Mouse (Mus musculus) liver, adult (tissue): ENCODE results near the gene Dspp.

Source experiments
- GATA4 ChIP-seq: IDR thresholded peaks from 2 replicates; pipeline ENCODE4 v1.6.1; 2014; ENCODE audit warnings: mild to moderate bottlenecking, low read length; ENCODE audit not compliant: insufficient replicate concordance

The Dspp gene

DNA sequence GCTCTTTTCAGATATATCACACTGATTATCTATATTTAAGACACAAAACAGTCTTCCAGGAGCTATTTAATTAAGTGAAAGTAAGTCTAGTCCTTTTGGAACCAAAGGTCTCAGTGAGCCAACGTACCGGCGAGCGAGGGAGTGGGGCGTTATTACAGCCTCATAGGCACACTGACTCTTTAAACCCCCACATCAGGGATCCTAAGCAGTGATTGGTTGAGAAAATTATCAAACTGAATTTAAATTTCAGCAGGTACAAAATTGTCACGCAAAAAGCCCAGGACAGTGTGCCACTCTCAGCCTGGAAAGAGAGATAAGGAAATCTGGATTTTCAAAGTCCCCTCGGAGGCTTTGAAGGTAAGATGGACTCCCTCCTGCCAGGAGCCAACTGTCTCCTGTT lies at the start of gene Dspp:
Dspp (plus strand) TSS at position 301 of the 400 bp plus-strand sequence.
- no peak for TF ChIP-seq GATA4

DNA sequence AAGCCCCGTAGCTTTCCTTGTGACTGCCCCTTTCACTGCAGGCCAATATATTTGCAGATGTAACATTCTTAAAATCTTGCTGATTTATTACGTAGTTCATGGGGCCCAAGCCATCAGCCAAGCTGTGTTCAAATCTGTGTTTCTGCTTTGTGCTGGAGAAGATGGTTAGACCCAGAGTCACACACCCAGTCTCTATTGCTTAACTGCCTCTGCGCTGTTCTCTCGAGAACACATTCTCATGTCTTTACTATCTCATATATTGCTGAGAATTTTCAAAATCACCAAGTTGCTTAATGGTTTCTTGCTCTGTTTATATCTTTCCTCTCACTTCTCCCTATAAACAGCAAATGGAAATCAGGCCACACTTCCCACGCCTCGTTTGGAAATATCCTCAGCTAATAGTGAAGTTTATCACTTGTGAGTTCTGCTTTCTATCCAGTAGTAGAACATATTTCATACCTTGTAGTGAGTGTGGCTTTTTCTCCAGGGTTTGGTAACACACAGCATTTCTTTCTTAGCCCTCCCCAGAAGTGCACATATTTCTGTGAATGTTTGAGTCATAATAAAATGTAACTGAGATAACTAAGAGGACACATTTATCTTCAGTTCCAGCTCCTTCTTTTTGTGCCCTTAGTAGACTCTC lies 46.4 kb upstream of the Dspp start:
- TF ChIP-seq GATA4: no peak

DNA sequence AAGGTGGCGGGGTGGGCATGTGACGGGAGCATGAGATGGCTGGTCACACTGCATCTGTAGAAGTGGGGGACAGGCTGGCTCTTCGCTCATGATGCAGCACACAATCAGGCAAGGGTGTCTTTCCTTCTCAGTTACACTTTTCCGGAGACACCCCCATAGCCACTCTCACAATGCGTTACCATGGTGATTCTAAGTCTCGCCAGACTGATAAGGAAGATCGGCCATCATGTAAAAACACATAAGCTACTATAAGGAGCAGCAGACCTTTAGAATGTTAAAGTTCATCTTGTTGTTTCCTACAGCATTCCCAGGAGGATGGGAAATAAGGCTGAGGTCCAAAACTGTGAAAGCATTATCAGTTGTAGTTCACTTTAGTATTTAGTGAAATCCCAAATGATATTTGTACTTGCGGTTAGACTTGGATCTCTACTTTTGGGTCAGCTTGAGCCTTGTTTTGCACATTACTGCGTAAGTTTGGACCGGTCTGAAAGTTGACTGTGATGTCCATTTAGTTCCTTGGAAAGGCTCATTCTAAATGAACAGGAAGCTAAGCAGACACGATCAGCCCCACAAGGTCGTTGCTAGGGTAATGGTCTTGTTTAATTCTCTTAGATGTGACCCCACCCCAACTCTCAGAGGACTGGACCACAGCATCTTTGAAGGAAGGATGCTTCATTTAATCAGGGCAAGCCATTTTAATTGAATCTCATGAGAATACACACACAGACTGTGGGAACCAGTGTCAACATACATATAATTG lies 43.8 kb upstream of the Dspp start:
- TF ChIP-seq GATA4: no peak

DNA sequence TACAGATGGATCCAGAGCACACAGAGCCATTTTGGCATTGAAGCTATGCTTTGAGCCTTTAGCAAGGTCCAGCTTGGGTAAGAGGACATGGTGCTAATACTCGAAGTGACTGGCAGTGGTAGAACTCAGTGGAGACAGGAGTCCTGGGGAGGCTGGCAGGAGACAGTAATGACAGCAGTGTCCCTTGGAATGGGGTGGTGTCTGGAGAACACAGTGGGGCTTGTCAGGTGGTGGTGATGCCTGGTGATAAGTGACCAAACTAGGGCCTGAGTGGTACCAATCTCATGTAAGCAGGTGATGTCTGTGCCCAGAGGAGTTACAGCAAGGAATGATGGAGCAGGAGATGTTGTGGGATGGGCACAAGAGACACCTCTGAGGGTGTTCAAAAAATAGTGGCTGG lies 43.2 kb upstream of the Dspp start:
- TF ChIP-seq GATA4: no peak

DNA sequence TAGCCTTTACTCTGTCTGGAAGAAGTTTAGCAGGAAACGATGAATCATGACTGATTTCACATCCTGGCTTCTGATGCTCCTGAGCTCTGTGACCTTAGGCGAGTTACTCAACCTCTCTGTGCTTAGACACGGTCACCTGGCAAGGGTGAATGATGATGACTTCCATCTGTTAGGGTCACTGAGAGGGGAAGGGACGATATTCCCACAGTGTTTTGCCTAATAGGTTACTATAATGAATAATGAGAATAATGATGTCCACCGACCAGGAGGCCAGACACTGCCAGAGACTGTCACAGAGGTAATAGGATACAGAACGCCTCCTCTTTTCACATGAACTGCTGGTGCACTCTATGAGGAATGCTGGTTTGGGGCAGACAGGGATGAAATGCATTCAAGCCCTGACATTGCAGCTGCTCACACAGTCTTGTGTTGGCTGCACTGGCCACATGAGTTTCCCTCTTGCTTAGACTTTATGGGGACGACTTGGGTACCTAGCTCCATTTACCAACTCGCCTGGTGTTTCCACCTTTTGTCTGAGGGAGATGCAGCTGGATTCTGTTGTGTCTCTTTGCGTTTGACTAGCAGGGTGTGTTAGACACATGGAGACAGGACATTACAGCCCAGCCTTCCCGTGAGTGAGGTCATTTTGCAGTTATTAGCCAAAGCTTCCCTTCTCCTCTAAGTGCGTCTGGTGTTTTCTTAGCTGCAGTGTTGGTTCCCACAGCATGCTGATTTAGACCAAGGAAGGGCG lies 42.1 kb upstream of the Dspp start:
- TF ChIP-seq GATA4: no peak

DNA sequence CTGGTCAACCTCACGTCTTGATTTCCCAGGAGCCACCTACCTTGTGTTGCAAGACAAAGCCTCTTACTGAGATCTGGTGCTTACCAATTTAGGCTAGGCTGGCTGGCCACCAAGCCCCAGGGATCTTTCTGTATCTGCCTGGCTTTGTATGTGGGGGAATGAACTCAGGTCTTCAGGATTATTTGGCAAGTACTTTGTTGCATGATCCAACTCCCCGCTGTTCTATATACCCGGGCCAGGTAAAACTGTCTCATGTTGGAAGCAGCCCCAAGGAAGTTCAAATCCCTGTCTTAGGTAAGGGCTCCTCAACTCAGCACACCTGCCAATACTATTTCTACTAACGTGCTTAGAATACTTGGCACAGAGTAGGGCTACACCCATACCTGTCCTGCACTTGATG lies 39.6 kb upstream of the Dspp start:
- TF ChIP-seq GATA4: no peak

DNA sequence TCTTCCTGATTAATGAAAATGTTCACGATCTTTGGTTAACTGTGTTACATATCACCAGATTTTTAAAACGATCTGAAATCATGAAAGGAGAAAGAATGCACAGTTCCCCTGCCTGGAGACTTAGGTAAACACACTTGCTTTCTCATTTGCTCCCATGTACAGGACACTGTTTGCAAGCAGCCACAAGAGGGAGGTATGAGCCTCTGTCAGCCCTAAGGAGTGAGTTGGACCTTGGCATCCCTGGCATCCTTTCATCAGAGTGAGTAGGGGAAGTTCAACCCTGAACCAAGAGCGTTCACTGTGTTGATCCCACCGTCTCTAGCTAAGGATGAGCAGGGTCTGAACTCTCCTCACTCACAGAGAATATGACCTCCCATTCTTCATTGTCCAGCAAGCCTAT lies 39.0 kb upstream of the Dspp start:
- no peak for TF ChIP-seq GATA4

DNA sequence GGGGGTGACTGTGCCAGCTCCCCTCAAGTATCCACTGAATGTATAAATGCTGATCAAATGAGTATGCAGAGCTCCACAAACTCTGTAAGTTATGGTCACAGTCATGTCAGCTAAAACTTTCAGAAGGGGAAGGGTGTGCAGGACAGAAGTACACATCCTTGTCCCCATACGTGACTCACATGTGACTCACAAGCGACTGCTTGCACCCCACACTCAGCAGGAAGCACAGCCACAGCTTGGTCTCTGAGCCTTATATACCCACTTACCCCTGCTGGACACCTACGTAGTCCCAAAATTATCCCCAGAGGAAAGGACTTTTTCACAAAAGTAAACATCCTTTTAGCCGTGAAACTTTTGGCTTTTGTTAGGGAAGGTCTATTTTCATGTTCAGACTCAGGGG lies 36.8 kb upstream of the Dspp start:
- no peak for TF ChIP-seq GATA4

DNA sequence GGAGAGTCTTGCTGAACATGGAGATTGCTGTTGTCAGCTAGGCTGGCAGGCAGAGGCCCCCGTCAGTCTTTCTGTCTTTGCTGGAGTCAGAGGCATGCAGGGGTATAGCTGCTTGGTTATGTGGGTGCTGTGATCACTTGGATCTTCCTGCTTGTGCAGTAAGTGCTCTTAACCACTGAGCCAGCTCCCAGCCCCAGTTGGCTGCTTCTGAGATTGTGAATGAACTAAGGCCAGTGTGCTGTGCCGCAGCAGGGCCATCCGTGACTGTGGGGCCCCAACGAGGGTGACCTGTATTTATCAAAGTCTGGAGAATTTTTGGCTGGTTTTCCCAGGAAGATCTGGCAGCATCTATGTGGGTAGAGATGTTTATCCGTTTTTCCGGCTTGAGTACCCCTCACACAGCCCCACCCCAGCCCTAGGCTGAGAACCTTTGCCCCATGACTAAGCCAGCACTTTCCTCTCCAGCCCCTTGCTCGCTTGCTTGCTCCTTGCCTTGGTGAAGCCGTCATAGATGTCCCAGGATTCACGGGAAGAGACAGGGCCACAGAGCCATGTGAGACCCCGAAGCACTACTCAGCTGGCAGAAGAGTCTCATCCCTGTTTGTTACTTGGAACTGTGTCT lies 32.5 kb upstream of the Dspp start:
- TF ChIP-seq GATA4: no peak

DNA sequence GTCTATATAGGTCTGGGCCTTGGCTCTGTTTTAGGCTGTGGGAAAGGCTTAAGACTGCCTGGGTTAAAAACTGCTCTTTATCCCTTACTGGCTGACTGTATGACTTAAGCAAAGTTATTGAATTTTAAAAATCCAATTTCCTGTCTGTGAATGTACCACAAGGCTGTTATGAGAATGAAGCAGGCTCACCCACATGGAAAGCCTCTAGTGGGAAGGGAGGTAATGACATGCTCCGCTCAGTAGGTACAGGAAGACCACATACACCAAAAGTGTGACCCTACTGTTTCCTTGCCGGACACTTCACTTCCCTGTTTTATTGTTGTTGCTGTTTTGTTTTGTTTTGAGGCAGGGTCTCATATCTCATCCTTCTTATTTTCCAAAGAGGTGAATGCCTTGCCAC lies 29.4 kb upstream of the Dspp start:
- no peak for TF ChIP-seq GATA4

DNA sequence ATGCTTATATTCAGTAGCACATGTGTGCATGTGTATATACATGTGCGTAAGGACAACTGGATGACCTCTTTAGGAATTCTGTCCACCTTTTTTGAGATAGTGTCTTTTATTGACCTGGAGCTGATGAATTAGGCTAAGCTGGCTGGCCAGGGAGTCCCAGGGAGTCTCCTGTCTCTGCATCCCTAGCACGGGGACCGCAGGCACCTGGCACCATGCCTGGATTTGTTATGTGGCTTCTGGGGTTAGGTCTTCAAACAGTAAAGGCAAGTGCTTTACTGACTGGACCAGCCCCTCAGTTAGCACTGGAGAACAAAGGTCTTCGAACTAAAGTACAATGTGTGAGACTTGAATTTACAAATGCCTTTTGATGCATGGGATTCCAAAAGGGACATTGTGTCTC lies 26.5 kb upstream of the Dspp start:
- no peak for TF ChIP-seq GATA4

DNA sequence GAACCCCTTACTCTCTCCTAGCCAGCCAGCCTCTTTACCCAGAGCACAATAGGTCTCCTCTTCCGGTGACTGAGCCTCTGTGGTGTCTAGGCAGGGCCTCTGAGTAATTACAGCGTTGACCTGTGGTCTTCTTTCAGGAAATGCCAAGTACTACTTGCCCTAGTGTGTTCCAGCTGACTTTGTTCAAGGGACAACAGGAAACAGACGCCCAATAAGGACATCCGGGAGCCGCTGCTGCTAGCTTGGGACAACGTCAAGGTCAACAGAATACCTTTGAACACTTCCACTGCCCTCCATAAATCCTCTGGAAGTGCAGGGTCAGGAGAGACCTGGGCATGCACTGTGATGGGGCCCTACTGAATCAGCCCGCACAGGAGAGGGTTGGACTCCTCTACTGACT lies 21.2 kb upstream of the Dspp start:
- TF ChIP-seq GATA4: no peak

DNA sequence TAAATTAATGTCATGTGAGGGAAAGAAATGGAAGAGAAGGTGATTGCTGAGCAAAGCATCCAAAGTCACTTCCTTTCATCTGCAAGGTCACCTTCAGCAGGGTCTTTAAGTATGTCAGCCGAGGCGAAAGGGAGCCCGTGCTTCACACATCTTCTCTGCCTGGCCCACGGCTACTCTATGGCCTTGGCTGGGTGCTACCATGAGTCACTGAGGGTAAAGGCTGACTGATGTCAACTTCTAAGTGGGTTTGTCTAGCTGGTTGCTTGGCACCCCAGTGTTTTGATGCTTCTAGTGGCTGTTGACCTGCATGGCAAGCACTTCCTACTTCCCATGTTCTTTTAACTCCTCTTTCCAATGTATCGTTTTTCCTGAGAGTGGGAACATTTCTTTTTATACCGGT lies 20.3 kb upstream of the Dspp start:
- TF ChIP-seq GATA4: no peak

DNA sequence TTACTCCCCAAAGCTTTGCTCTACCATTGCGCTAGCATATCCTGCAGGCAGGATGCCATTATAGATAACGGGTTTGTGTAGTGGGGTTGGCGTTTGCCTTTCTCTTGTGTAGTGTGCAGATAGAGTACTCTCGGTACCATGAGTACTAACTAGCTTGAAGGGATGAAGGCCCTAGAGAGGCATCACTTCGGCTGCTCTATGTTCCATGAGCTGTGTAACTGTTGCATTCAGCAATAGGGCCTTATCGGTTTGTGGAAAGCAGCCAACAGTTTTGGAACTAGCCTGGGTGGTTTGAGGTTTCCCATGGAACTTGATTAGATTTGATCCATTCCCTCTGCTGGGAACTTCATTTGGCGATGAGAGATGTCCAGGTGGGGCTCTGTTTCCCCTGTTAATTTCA lies 12.8 kb upstream of the Dspp start:
- no peak for TF ChIP-seq GATA4

DNA sequence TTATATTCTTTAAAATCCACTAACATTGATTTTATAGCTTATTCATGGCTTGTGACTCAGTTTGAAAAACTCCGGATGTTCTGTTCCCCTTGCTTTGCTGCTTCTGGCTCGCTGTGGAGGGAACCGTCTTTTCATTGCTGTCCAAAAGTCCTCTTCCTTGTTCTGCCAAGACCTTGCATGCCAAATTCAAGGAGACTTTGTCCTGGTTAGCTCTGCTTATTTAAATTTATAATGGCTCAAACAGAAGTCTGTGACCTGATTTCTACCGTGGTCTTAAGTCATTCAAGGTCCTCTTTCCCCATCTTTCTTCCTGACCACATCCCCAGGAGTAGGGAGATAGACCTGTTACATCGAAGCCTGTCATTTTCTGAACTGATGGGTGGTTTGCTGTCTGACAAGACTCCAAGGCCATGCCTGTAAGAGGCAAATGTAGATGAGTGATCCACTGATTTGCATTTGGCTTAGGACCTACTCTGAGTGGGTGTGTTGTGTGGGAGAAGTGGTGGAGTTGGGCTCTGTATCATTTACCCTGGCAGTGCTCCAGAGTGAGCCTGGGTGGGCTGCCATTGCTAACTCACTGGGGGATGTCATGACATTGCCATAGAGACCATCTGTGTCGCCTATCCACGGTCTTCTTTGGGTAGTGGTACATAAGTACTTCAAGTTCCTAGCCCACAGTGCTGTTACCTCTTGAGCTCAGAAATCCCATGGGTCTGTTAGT lies 12.0 kb upstream of the Dspp start:
- no peak for TF ChIP-seq GATA4
